Mouse (Mus musculus) gastrocnemius, adult 18-20 months (tissue): ENCODE measurements around the gene Kremen1. TPM values are rescaled to one million over a fixed set of nuclear protein-coding genes. Genes with fewer than 3 reads are reported as not detected.
A peak's percentile ranks its signal among the peaks of the same experiment; 100 is the strongest.

ENCODE experiments used
- DNase-seq: peaks from one replicate; pipeline ENCODE4 v3.0.0; 2021; ENCODE audit warnings: low spot score
- total RNA-seq, 2 experiments: library from RNA; stranded (reverse); gene quantifications; 2 replicates each; pipeline ENCODE4 v1.2.3; 2021

The Kremen1 gene
- total RNA-seq, 2 experiments from 2014 or later = 43.0 to 53.7 TPM

GRCm38 (mm10) chr11:5269846-5270461 lies 8.6 kb upstream of the Kremen1 start:
- DNase-seq = no peak

- peak; percentile 41 for DNase-seq
Measured at GRCm38 (mm10) chr11:5265764-5266163, 4.4 kb upstream of the Kremen1 start.

GRCm38 (mm10) chr11:5263078-5263730 lies 1.8 kb upstream of the Kremen1 start:
- DNase-seq = no peak

- DNase-seq = peak; percentile 39
Measured at GRCm38 (mm10) chr11:5260942-5261459, 357 bp downstream of the Kremen1 start.

- DNase-seq = no peak
Measured at GRCm38 (mm10) chr11:5259944-5260598, 1.3 kb downstream of the Kremen1 start.

- DNase-seq = no peak
Measured at GRCm38 (mm10) chr11:5258036-5258435, 3.3 kb downstream of the Kremen1 start.

GRCm38 (mm10) chr11:5257151-5257862 lies 4.1 kb downstream of the Kremen1 start:
- no peak for DNase-seq

- no peak for DNase-seq
Measured at GRCm38 (mm10) chr11:5255509-5256014, 5.8 kb downstream of the Kremen1 start.

- no peak for DNase-seq
Measured at GRCm38 (mm10) chr11:5254016-5254415, 7.3 kb downstream of the Kremen1 start.

- no peak for DNase-seq
Measured at GRCm38 (mm10) chr11:5253528-5253927, 7.8 kb downstream of the Kremen1 start.

GRCm38 (mm10) chr11:5252727-5253126 lies 8.6 kb downstream of the Kremen1 start:
- DNase-seq = no peak

GRCm38 (mm10) chr11:5251112-5251511 lies 10.2 kb downstream of the Kremen1 start:
- DNase-seq = no peak

GRCm38 (mm10) chr11:5248200-5248599 lies 13.2 kb downstream of the Kremen1 start:
- DNase-seq = no peak

GRCm38 (mm10) chr11:5245431-5245830 lies 15.9 kb downstream of the Kremen1 start:
- no peak for DNase-seq

- DNase-seq = peak; percentile 24
Measured at GRCm38 (mm10) chr11:5244749-5245130, 16.6 kb downstream of the Kremen1 start.

GRCm38 (mm10) chr11:5243812-5244748 lies 17.3 kb downstream of the Kremen1 start:
- peak; percentile 72 for DNase-seq

GRCm38 (mm10) chr11:5243208-5243607 lies 18.1 kb downstream of the Kremen1 start:
- DNase-seq = no peak

GRCm38 (mm10) chr11:5242158-5242557 lies 19.2 kb downstream of the Kremen1 start:
- no peak for DNase-seq

GRCm38 (mm10) chr11:5239706-5240690 lies 21.4 kb downstream of the Kremen1 start:
- DNase-seq = no peak
